Mouse (Mus musculus) yolk sac, embryonic 10.5 days (tissue): ENCODE measurements around the gene Pirb.

Experiments
- DNase-seq: peaks from one replicate; pipeline ENCODE4 v3.0.0-alpha.2; 2017; ENCODE audit warnings: low spot score

Pirb gene

GRCm38 (mm10) chr7:3692382-3692986 is 27.7 kb downstream of the Pirb start, which contains the start of gene Tsen34:
Gene Tsen34, plus strand, starts transcription at chr7:3692863.
- no peak for DNase-seq

- DNase-seq: no peak
These were observed 28.3 kb downstream of the Pirb start for GRCm38 (mm10) chr7:3691919-3692318.

- DNase-seq: no peak
These were observed 34.6 kb downstream of the Pirb start for GRCm38 (mm10) chr7:3685400-3686187.

- DNase-seq: no peak
These were observed 35.5 kb downstream of the Pirb start for GRCm38 (mm10) chr7:3684698-3685097.

- DNase-seq: no peak
These were observed 36.2 kb downstream of the Pirb start for GRCm38 (mm10) chr7:3683908-3684550.

GRCm38 (mm10) chr7:3677342-3677741 is 42.8 kb downstream of the Pirb start, which contains the start of gene Tmc4:
Gene Tmc4, minus strand, starts transcription at chr7:3677553.
- peak; percentile 57 for DNase-seq

- DNase-seq: no peak
These were observed 43.8 kb downstream of the Pirb start for GRCm38 (mm10) chr7:3676371-3676770.

GRCm38 (mm10) chr7:3675228-3675548 is 45.0 kb downstream of the Pirb start:
- no peak for DNase-seq

- DNase-seq: peak; percentile 55
These were observed 45.5 kb downstream of the Pirb start for GRCm38 (mm10) chr7:3674507-3675227.

GRCm38 (mm10) chr7:3666921-3667391 is 53.2 kb downstream of the Pirb start:
- DNase-seq: peak; percentile 63

- DNase-seq: peak; percentile 95
These were observed 54.7 kb downstream of the Pirb start, which contains the start of gene Leng1 for GRCm38 (mm10) chr7:3665215-3666114. Gene Leng1, minus strand, starts transcription at chr7:3665840.

- peak; percentile 63 for DNase-seq
These were observed 55.5 kb downstream of the Pirb start for GRCm38 (mm10) chr7:3664524-3665214.
